Mouse (Mus musculus) liver, adult 2 months (tissue): ENCODE results near the gene Pxdc1. TPM values are rescaled to one million over a fixed set of nuclear protein-coding genes. Genes with fewer than 3 reads are reported as not detected.

Experiments
- DNase-seq: peaks from one replicate; pipeline ENCODE4 v3.0.0-alpha.2; 2011; ENCODE audit warnings: low read depth, low spot score; ENCODE audit errors: extremely low read depth
- H3K27ac ChIP-seq: fragments of 200-500 bp; replicated peaks from 2 replicates; pipeline ENCODE4 v1.5.1; 2012; ENCODE audit warnings: low read depth, mild to moderate bottlenecking, control low read depth, inconsistent platforms, low read length; ENCODE audit not compliant: insufficient read depth
- H3K27me3 ChIP-seq: fragments of 200-500 bp; 2 replicates; pipeline ENCODE4 v1.6.1; 2012; ENCODE audit warnings: mild to moderate bottlenecking, moderate library complexity, low read length, inconsistent platforms; ENCODE audit not compliant: control insufficient read depth, insufficient read depth
- H3K36me3 ChIP-seq: fragments of 200-500 bp; 2 replicates; pipeline ENCODE4 v1.6.1; 2012; ENCODE audit warnings: low read length, inconsistent platforms; ENCODE audit not compliant: control insufficient read depth, insufficient read depth
- H3K4me1 ChIP-seq: fragments of 200-500 bp; 2 replicates; pipeline ENCODE4 v1.6.1; 2011; ENCODE audit warnings: low read length; ENCODE audit not compliant: control insufficient read depth, insufficient read depth
- H3K4me3 ChIP-seq: fragments of 200-500 bp; 2 replicates; pipeline ENCODE4 v1.5.1; 2011; ENCODE audit warnings: low read depth, mild to moderate bottlenecking, control low read depth, low read length, moderate library complexity; ENCODE audit not compliant: insufficient read depth
- H3K79me2 ChIP-seq: fragments of 200-500 bp; 2 replicates; pipeline ENCODE4 v1.6.1; 2012; ENCODE audit warnings: inconsistent platforms, mild to moderate bottlenecking, low read length, moderate library complexity; ENCODE audit not compliant: control insufficient read depth, insufficient read depth
- H3K9ac ChIP-seq: fragments of 200-500 bp; 2 replicates; pipeline ENCODE4 v1.6.1; 2012; ENCODE audit warnings: low read depth, mild to moderate bottlenecking, control low read depth, inconsistent platforms, low read length
- CTCF ChIP-seq: fragments of 200-500 bp; IDR thresholded peaks from 2 replicates; pipeline ENCODE4 v1.5.1; 2011; ENCODE audit warnings: low read depth, low read length, control low read depth
- POLR2A ChIP-seq: fragments of 200-500 bp; IDR thresholded peaks from 2 replicates; pipeline ENCODE4 v1.6.1; 2011; ENCODE audit warnings: low read length, control low read depth; ENCODE audit not compliant: insufficient read depth; ENCODE audit errors: extremely low read depth
- WGBS: fragments of 180-500 bp; shearing (Covaris S2); methylation state at CpG from one replicate; pipeline ENCODE4 v1.1.7; 2018; 5-methylcytosine and 5-hydroxymethylcytosine counted together
- polyA plus RNA-seq: library from polyadenylated mRNA; depleted of rRNA; stranded (reverse); fragments of >200 nt; gene quantifications from 2 replicates; pipeline ENCODE4 v1.2.3, GENCODE M21; 2012; rRNA removed
- total RNA-seq: library from RNA; depleted of rRNA; stranded (reverse); fragments of >200 nt; gene quantifications from 2 replicates; pipeline ENCODE4 v1.2.3, GENCODE M21; 2014; rRNA removed

Pxdc1 gene
- total and polyA plus RNA-seq, 2 experiments, result 93.8 to 108 TPM

GRCm38 (mm10) chr13:34604406-34604805 is 48.9 kb downstream of the Pxdc1 start:
- Histone ChIP-seq H3K4me3 (no peak overlapping the region), H3K9ac (no peak overlapping the region), H3K79me2 (no peaks in the 10 kb centered on the region), H3K4me1 (no peaks in the 10 kb centered on the region), H3K27ac (no peak overlapping the region), H3K36me3 (no peaks in the 10 kb centered on the region), H3K27me3 (no peaks in the 10 kb centered on the region)
- 90% methylated on average over 1 of the region's 1 CpGs for WGBS
- TF ChIP-seq POLR2A (no peak), CTCF (no peak)
- DNase-seq, result no peak

GRCm38 (mm10) chr13:34602757-34603156 is 50.5 kb downstream of the Pxdc1 start:
- WGBS, result 71% methylated on average over 2 of the region's 2 CpGs
- DNase-seq, result no peak
- no peaks in the 10 kb centered on the region for H3K27me3 ChIP-seq
- H3K27ac ChIP-seq, result no peak overlapping the region
- TF ChIP-seq CTCF (no peak), POLR2A (no peak)
- no peaks in the 10 kb centered on the region for H3K4me1 ChIP-seq
- no peaks in the 10 kb centered on the region for H3K36me3 ChIP-seq
- no peak overlapping the region for H3K4me3 ChIP-seq
- no peaks in the 10 kb centered on the region for H3K79me2 ChIP-seq
- H3K9ac ChIP-seq, result no peak overlapping the region

- Histone ChIP-seq H3K9ac (no peak overlapping the region), H3K4me1 (no peaks in the 10 kb centered on the region), H3K4me3 (no peak overlapping the region), H3K27ac (no peak overlapping the region), H3K79me2 (no peaks in the 10 kb centered on the region), H3K27me3 (no peaks in the 10 kb centered on the region), H3K36me3 (no peaks in the 10 kb centered on the region)
- no peak for DNase-seq
- TF ChIP-seq CTCF, result no peak
- no peak for TF ChIP-seq POLR2A
These were observed 56.5 kb downstream of the Pxdc1 start for GRCm38 (mm10) chr13:34596797-34597196.

Other genes starting within 250 kb of the Pxdc1 start
- gene Fam50b, start 81.4 kb upstream of the Pxdc1 start, total RNA-seq, result 0.47 TPM in 1 of 2 replicates, not detected in the other
- gene Fam50b, start 81.4 kb upstream of the Pxdc1 start, polyA plus RNA-seq, result 0.45 and 0.59 TPM in 2 replicates
- gene Prpf4b, start 221.8 kb upstream of the Pxdc1 start, total RNA-seq, result 28.1 and 28.6 TPM in 2 replicates
- 6.0 and 9.0 TPM in 2 replicates for gene Prpf4b, start 221.8 kb upstream of the Pxdc1 start, polyA plus RNA-seq